Mouse (Mus musculus) forebrain, embryonic 11.5 days (tissue): ENCODE measurements around the gene Ptpn1. TPM values are rescaled to one million over a fixed set of nuclear protein-coding genes. Genes with fewer than 3 reads are reported as not detected.

ENCODE experiments used
- ATAC-seq: fragments of 200-750 bp; cut with Nextera tagmentation; replicated peaks from 2 replicates; pipeline ENCODE4 v1.8.0; 2017; ENCODE audit warnings: moderate TSS enrichment; ENCODE audit not compliant: low FRiP score
- DNase-seq: peaks from one replicate; pipeline ENCODE4 v3.0.0-alpha.2; 2017; ENCODE audit warnings: low spot score
- H3K27ac ChIP-seq: fragments of 300-500 bp; sonication (generic); 2 replicates; pipeline ENCODE4 v1.5.1; 2014; ENCODE audit warnings: low read depth, low read length
- H3K27me3 ChIP-seq: fragments of 300-500 bp; sonication (generic); 2 replicates; pipeline ENCODE4 v1.6.1; 2014; ENCODE audit warnings: mild to moderate bottlenecking, low read length, mixed read lengths; ENCODE audit not compliant: control insufficient read depth, insufficient read depth
- H3K36me3 ChIP-seq: fragments of 300-500 bp; sonication (generic); 2 replicates; pipeline ENCODE4 v1.6.1; 2014; ENCODE audit warnings: mild to moderate bottlenecking, low read length, moderate library complexity, mixed read lengths; ENCODE audit not compliant: control insufficient read depth, insufficient read depth
- H3K4me1 ChIP-seq: fragments of 300-500 bp; sonication (generic); replicated peaks from 2 replicates; pipeline ENCODE4 v1.6.1; 2014; ENCODE audit warnings: low read length, mixed read lengths; ENCODE audit not compliant: control insufficient read depth, insufficient read depth
- H3K4me2 ChIP-seq: fragments of 300-500 bp; sonication (generic); 2 replicates; pipeline ENCODE4 v1.6.1; 2014; ENCODE audit warnings: low read depth, mild to moderate bottlenecking, low read length, moderate library complexity, mixed read lengths; ENCODE audit not compliant: severe bottlenecking
- H3K4me3 ChIP-seq: fragments of 300-500 bp; sonication (generic); 2 replicates; pipeline ENCODE4 v1.5.1; 2014; ENCODE audit warnings: low read depth, low read length
- H3K9ac ChIP-seq: fragments of 300-500 bp; sonication (generic); 2 replicates; pipeline ENCODE4 v1.6.1; 2014; ENCODE audit warnings: low read length
- H3K9me3 ChIP-seq: fragments of 300-500 bp; sonication (generic); 2 replicates; pipeline ENCODE4 v1.6.1; 2016; ENCODE audit warnings: low read length, mixed read lengths; ENCODE audit not compliant: control insufficient read depth
- WGBS: fragments of 180-500 bp; shearing (Covaris S2); extraction: QIAGEN DNeasy Blood & Tissue Kit; methylation state at CpG from one replicate; pipeline ENCODE4 v1.1.7; 2014; 5-methylcytosine and 5-hydroxymethylcytosine counted together
- polyA plus RNA-seq: library from polyadenylated mRNA; unstranded; fragments of >200 nt; fragmentation: Nextera tagmentation; extraction: Ambion mirVana; gene quantifications from 2 replicates; pipeline ENCODE4 v1.2.1, GENCODE M21; 2014

The Ptpn1 gene
- polyA plus RNA-seq, 1 experiment from 2014 or later: 80.0 TPM

DNA sequence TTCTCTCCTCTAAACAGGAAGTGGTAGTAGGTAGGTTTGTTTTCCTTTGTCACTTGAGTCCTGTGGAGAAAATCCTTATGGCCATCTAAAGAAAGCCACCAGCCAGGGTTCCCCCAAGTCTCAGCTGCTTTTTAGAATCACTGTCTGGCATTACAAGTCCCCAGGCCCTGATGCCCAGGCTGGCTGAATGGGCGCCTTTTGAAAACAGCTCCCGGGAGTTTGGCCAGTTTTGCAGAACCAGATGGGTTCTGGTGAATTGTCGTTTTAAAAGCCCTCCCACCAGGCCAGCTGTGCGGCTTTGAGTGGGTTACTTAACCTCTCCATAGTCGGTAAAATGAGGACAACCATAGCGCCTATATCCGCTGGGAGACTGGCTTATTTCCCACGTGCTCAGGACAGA, 34.0 kb upstream of the Ptpn1 start:
- no peak overlapping the region for H3K27ac ChIP-seq
- H3K4me2 ChIP-seq: no peak overlapping the region
- no peak overlapping the region for H3K9ac ChIP-seq
- H3K4me3 ChIP-seq: no peak overlapping the region
- ATAC-seq: no peak
- H3K4me1 ChIP-seq: 0 out of 2 replicates have a peak, but pooled peaks cover 2% of the 10 kb centered on the region
- 81% methylated on average over 8 of the region's 8 CpGs for WGBS
- H3K36me3 ChIP-seq: no peaks in the 10 kb centered on the region
- DNase-seq: no peak
- H3K9me3 ChIP-seq: no peaks in the 10 kb centered on the region
- peaks cover 4% of the 10 kb centered on the region; the same call in 1 of the 2 replicates for H3K27me3 ChIP-seq

DNA sequence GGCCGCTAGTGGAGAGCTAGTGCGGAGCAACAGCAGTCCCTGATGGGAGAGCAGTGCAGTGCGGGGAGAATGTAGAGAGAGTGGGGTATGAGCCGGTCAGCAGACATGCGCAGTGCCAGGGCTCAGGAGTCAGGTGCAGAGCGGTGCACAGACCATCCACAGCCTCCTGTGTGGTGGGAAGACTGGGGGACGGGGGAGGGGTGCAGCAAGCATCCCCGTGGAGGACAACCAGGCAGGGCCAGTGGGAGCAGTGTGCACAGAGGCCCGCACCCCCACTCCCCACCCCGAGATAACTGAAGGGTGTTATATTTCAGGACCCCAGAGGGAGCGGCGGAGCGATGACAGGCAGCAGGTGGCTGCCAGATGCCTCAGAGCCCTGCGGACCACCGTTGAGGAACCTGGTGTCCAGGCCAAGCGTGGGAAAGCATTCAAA, 31.9 kb upstream of the Ptpn1 start:
- no peak overlapping the region for H3K4me3 ChIP-seq
- H3K4me2 ChIP-seq: no peak overlapping the region
- H3K4me1 ChIP-seq: 0 out of 2 replicates have a peak, but pooled peaks cover under 1% of the 10 kb centered on the region
- no peaks in the 10 kb centered on the region for H3K9me3 ChIP-seq
- peaks cover 4% of the 10 kb centered on the region; the same call in 1 of the 2 replicates for H3K27me3 ChIP-seq
- 45% methylated on average over 16 of the region's 16 CpGs for WGBS
- DNase-seq: no peak
- H3K27ac ChIP-seq: no peak overlapping the region
- H3K9ac ChIP-seq: no peak overlapping the region
- no peaks in the 10 kb centered on the region for H3K36me3 ChIP-seq
- 0 out of 2 replicates have a peak, but pooled peaks have one; percentile 51 for ATAC-seq

DNA sequence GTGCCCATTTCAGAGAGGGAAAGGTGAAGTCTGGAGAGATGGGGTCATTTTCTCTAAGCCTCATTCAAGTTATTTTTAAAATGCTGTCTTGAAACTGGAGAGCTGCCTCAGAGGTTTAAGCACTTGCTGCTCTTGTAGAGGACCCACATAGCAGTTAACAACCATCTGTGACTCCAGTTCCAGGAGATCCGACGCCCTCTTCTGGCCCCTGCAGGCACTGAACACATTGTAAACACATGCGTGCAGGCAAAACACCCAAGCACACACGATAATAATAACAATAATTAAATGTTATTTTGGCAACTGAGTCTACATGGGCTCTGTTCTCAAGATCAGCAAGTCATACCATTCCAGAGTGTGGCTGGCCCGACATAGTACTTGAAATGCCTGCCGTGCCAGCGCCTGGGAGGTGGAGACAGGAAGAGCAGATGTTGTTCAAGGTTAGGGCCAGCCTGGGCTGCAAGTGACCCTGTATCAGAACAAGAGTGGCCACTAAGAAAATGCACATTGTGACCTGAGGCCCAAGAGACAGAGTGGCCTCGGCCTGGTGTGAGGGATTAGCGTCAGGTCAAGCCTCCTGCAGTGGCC, 29.6 kb upstream of the Ptpn1 start:
- no peak overlapping the region for H3K9ac ChIP-seq
- ATAC-seq (no peak), DNase-seq (no peak)
- no peaks in the 10 kb centered on the region for H3K9me3 ChIP-seq
- no peak overlapping the region for H3K4me2 ChIP-seq
- WGBS: 68% methylated on average over 9 of the region's 9 CpGs
- no peak overlapping the region for H3K4me3 ChIP-seq
- no peaks in the 10 kb centered on the region for H3K27me3 ChIP-seq
- no peaks in the 10 kb centered on the region for H3K36me3 ChIP-seq
- no peak overlapping the region for H3K27ac ChIP-seq
- no peaks in the 10 kb centered on the region for H3K4me1 ChIP-seq

DNA sequence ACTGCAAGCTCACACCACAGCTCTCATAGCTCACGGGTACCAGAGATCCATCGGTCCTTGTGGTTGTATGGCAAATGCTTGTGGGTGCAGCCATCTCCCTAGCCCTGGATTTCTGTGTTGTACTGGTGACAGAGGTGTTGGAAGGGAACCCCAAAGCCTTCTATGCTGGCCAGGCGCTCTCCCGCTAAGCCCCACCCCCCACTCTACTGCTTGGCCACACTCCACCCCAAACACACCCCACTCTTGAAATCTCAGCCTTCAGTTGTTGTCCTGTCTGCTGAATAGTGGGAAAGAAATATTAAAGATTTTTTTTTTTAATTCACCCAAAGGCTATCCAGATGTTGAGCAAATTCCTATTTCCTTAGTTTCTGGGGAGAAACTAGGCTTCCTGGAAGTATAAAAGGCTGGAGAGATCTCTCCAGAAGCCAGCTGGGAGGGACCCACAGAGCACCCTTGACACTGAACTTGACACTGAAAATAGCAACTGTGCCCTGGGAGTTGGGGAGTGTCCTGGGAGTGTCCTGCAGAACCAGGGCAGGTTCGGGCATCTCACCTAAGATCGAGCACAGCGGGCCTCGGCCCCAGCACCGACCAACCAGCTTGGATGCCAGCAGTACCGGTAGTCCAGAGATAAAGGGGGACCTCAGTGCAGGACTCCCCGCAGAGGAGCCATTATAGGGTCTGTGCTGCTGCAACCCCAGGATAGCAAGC, 28.5 kb upstream of the Ptpn1 start:
- 86% methylated on average over 11 of the region's 11 CpGs for WGBS
- no peak overlapping the region for H3K4me2 ChIP-seq
- no peaks in the 10 kb centered on the region for H3K9me3 ChIP-seq
- H3K4me1 ChIP-seq: no peaks in the 10 kb centered on the region
- no peak for ATAC-seq
- H3K36me3 ChIP-seq: no peaks in the 10 kb centered on the region
- H3K9ac ChIP-seq: no peak overlapping the region
- H3K4me3 ChIP-seq: no peak overlapping the region
- no peak for DNase-seq
- no peak overlapping the region for H3K27ac ChIP-seq
- H3K27me3 ChIP-seq: no peaks in the 10 kb centered on the region

DNA sequence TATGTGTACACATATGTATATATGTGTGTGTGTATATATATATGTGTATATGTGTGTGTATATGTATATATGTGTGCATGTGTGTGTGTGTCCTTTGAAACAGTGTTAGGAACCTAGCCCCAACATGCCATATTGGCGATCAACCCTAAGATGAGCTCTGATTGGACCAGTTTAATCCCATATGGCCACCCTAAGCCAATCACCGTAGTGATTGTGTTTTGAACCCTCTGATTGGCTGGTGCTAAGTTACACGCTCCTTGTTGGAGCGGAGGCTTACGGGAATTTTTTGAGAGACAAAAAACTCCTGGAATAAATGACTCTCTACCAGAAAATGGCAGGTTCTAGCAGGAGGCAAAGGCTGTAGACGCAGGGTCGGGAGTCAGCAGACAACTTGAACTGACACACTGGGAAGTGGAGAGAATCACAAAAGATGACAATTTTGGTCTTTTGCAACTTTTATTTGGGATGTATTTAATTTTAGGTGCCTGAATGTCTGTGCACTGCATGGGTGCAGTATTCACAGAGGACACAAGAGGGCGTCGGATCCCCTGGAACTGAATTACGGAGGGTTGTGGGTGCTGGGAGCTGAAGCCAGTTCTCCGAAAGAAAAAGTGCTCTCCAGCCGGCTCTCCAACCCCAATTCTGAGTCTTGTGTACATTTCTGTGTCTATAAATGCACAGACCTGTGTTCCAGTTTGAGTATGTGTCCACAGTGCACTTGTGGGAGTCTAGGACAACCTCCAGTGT, 27.1 kb upstream of the Ptpn1 start:
- Histone ChIP-seq H3K4me1 (no peaks in the 10 kb centered on the region), H3K9me3 (no peaks in the 10 kb centered on the region), H3K4me3 (no peak overlapping the region), H3K27ac (no peak overlapping the region), H3K4me2 (no peak overlapping the region), H3K9ac (no peak overlapping the region), H3K27me3 (no peaks in the 10 kb centered on the region), H3K36me3 (no peaks in the 10 kb centered on the region)
- 85% methylated on average over 12 of the region's 12 CpGs for WGBS
- DNase-seq: no peak
- ATAC-seq: no peak

GRCm38 (mm10) chr2:167905561-167905960, 26.3 kb upstream of the Ptpn1 start:
- WGBS: 59% methylated on average over 8 of the region's 8 CpGs
- Histone ChIP-seq H3K36me3 (no peaks in the 10 kb centered on the region), H3K9me3 (no peaks in the 10 kb centered on the region), H3K27ac (no peak overlapping the region), H3K4me2 (no peak overlapping the region), H3K4me3 (no peak overlapping the region), H3K27me3 (no peaks in the 10 kb centered on the region), H3K4me1 (no peaks in the 10 kb centered on the region), H3K9ac (no peak overlapping the region)
- ATAC-seq (no peak), DNase-seq (no peak)

GRCm38 (mm10) chr2:167906729-167907128, 25.1 kb upstream of the Ptpn1 start:
- Histone ChIP-seq H3K4me3 (no peak overlapping the region), H3K9me3 (no peaks in the 10 kb centered on the region), H3K27me3 (no peaks in the 10 kb centered on the region), H3K4me1 (no peaks in the 10 kb centered on the region), H3K9ac (no peak overlapping the region), H3K36me3 (no peaks in the 10 kb centered on the region), H3K27ac (no peak overlapping the region), H3K4me2 (no peak overlapping the region)
- DNase-seq (no peak), ATAC-seq (no peak)

DNA sequence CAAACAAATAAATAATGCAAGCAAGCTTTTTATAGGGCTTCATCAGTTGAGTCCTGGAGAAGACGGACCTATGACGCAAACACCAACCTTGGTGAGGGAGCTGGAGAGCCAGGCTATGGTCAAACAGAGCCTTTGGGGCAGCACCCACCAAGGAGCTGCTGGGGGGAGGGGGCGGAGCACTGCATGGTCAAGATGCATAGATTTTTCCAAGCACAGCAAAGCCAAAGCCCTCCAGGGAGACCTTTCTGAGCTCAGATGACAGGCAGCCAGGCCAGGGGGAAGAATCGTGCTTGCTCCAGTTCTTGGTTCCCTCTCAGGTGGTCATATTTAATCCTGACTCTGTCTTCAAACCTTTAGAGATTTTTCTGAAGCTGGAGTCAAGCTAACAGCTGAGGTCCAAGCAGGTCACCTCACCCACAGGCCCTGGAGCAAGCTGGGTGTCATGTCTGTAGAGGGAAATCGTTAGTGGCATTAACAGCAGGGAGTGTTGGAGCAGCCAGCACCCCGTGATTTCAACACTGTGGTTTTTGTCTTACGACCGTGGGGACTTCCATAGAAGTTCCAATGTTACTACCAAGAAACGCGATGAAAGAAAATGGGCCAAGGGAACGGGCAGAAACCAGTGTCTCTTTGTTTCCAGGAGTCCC, 22.2 kb upstream of the Ptpn1 start:
- DNase-seq (no peak), ATAC-seq (no peak)
- 72% methylated on average over 11 of the region's 11 CpGs for WGBS
- Histone ChIP-seq H3K27me3 (no peaks in the 10 kb centered on the region), H3K9me3 (no peaks in the 10 kb centered on the region), H3K36me3 (no peaks in the 10 kb centered on the region), H3K27ac (no peak overlapping the region), H3K4me3 (no peak overlapping the region), H3K4me1 (no peaks in the 10 kb centered on the region), H3K4me2 (no peak overlapping the region), H3K9ac (no peak overlapping the region)
